Mouse (Mus musculus): Measurements from ENCODE around the gene Rgl2.
"Not testable (repeated sequence)": the region's sequence is repeated elsewhere in the genome, so short reads cannot be mapped to it uniquely, and the experiment has no call there.

Rgl2 gene

GRCm38 (mm10) chr17:33929371-33930279 is at the start of gene Rgl2:
Gene Rgl2 (plus strand): TSS chr17:33929543.
- in situ Hi-C loops (cut with MboI, MseI), result no loop called here

GRCm38 (mm10) chr17:33884320-33884719 is 45.0 kb upstream of the Rgl2 start:
- in situ Hi-C loops (cut with MboI, MseI), result not testable (repeated sequence)

GRCm38 (mm10) chr17:33887802-33888201 is 41.5 kb upstream of the Rgl2 start:
- in situ Hi-C loops (cut with MboI, MseI), result not testable (repeated sequence)

GRCm38 (mm10) chr17:33888230-33888629 is 41.1 kb upstream of the Rgl2 start:
- in situ Hi-C loops (cut with MboI, MseI), result not testable (repeated sequence)

GRCm38 (mm10) chr17:33889941-33890532 is 39.3 kb upstream of the Rgl2 start:
- in situ Hi-C loops (cut with MboI, MseI), result loop anchor here in 1 of 2 experiments (5.0 kb wide), 2 partner anchors 48 to 1568 kb away; partner anchors contain the start of genes Akap8 and Cd320

GRCm38 (mm10) chr17:33890533-33891059 is 38.7 kb upstream of the Rgl2 start, which contains the start of gene Kifc1:
Gene Kifc1 (minus strand): TSS chr17:33890661.
- in situ Hi-C loops (cut with MboI, MseI), result loop anchor here in 1 of 2 experiments (5.0 kb wide), 2 partner anchors 48 to 1568 kb away; partner anchors contain the start of genes Akap8 and Cd320

- in situ Hi-C loops (cut with MboI, MseI), result loop anchor here in 1 of 2 experiments (5.0 kb wide), 2 partner anchors 49 to 1569 kb away; partner anchors contain the start of genes Akap8 and Cd320
These were observed 38.0 kb upstream of the Rgl2 start for GRCm38 (mm10) chr17:33891357-33891756.

GRCm38 (mm10) chr17:33891892-33892291 is 37.5 kb upstream of the Rgl2 start:
- in situ Hi-C loops (cut with MboI, MseI), result loop anchor here in 1 of 2 experiments (5.0 kb wide), 2 partner anchors 50 to 1570 kb away; partner anchors contain the start of genes Akap8 and Cd320

GRCm38 (mm10) chr17:33892429-33892828 is 36.9 kb upstream of the Rgl2 start:
- in situ Hi-C loops (cut with MboI, MseI), result loop anchor here in 1 of 2 experiments (5.0 kb wide), 2 partner anchors 50 to 1570 kb away; partner anchors contain the start of genes Akap8 and Cd320

- in situ Hi-C loops (cut with MboI, MseI), result loop anchor here in 1 of 2 experiments (5.0 kb wide), 2 partner anchors 51 to 1571 kb away; partner anchors contain the start of genes Akap8 and Cd320
These were observed 36.3 kb upstream of the Rgl2 start for GRCm38 (mm10) chr17:33893011-33893410.

- in situ Hi-C loops (cut with MboI, MseI), result no loop called here
These were observed 32.1 kb upstream of the Rgl2 start for GRCm38 (mm10) chr17:33897114-33897794.

GRCm38 (mm10) chr17:33898193-33898592 is 31.1 kb upstream of the Rgl2 start:
- in situ Hi-C loops (cut with MboI, MseI), result not testable (repeated sequence)

- in situ Hi-C loops (cut with MboI, MseI), result loop anchor here in 1 of 2 experiments (25.0 kb wide), 1 partner anchor 938 kb away; the partner anchor contains the start of genes Dxo and Stk19
These were observed 29.7 kb upstream of the Rgl2 start for GRCm38 (mm10) chr17:33899642-33900041.

- in situ Hi-C loops (cut with MboI, MseI), result loop anchor here in 1 of 2 experiments (25.0 kb wide), 1 partner anchor 937 kb away; the partner anchor contains the start of genes Dxo and Stk19
These were observed 28.9 kb upstream of the Rgl2 start for GRCm38 (mm10) chr17:33900281-33900988.

GRCm38 (mm10) chr17:33900989-33901314 is 28.4 kb upstream of the Rgl2 start:
- in situ Hi-C loops (cut with MboI, MseI), result loop anchor here in 1 of 2 experiments (25.0 kb wide), 1 partner anchor 936 kb away; the partner anchor contains the start of genes Dxo and Stk19

- in situ Hi-C loops (cut with MboI, MseI), result loop anchor here in 1 of 2 experiments (25.0 kb wide), 1 partner anchor 936 kb away; the partner anchor contains the start of genes Dxo and Stk19
These were observed 27.7 kb upstream of the Rgl2 start for GRCm38 (mm10) chr17:33901653-33902052.

- in situ Hi-C loops (cut with MboI, MseI), result loop anchor here in 1 of 2 experiments (25.0 kb wide), 1 partner anchor 935 kb away; the partner anchor contains the start of genes Dxo and Stk19
These were observed 27.3 kb upstream of the Rgl2 start for GRCm38 (mm10) chr17:33902079-33902478.

GRCm38 (mm10) chr17:33902491-33902890 is 26.9 kb upstream of the Rgl2 start:
- in situ Hi-C loops (cut with MboI, MseI), result loop anchor here in 1 of 2 experiments (25.0 kb wide), 1 partner anchor 935 kb away; the partner anchor contains the start of genes Dxo and Stk19

- in situ Hi-C loops (cut with MboI, MseI), result loop anchor here in 1 of 2 experiments (25.0 kb wide), 1 partner anchor 933 kb away; the partner anchor contains the start of genes Dxo and Stk19
These were observed 25.3 kb upstream of the Rgl2 start for GRCm38 (mm10) chr17:33903911-33904651.
